Mouse (Mus musculus): ENCODE data around the gene Krtap26-1. TPM values are rescaled to one million over a fixed set of nuclear protein-coding genes. Genes with fewer than 3 reads are reported as not detected.

Krtap26-1 gene
- not detected for polyA plus RNA-seq (2017; shearing (Covaris generic))

DNA sequence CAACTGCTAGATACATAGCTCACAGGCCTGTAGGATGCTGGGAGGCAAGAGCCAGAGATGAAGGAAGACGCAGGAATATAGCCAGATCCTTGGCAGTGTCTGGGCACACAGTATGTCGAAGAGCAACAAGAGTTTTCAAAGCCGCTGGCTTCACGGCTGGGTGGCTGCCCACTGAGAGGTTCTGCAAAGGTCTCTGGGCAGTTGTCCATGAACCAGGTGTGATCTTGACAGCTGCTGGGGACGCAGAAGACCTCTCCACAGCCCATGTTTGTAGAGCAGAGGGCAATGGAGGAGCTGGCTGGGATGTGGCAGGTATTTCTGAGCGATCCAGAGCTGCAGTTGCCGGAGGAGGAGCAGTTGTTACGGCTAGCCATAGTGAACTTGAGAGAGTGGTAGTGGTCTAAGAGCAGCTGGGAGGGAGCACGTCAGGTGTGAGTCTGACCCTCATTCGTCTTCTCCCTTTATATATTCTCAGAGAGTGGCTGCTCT lies at the start of gene Krtap26-1:
Gene Krtap26-1 (minus strand): TSS at position 439 of the 489 bp plus-strand sequence.

DNA sequence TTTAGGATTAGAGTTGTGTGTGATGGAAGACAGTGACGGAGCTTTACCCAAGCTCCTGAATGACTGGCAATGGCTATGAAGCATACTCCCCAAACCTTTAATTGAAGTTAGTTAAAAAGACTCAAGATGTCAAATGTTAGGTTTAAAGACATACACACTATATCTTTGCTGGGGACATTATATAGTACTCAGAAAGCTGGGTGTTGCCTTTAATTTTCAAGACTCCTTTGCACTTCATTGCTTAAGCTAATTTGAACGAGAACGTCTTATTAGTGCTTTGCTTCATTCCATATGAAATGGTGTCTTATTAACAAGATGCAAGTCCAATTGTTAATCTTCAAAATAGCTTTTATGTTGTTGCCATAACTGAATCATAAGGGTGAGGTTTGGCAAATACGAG lies 24.0 kb upstream of the Krtap26-1 start, which contains the start of gene Krtap27-1:
Gene Krtap27-1 (minus strand): TSS at position 101 of the 400 bp plus-strand sequence.

DNA sequence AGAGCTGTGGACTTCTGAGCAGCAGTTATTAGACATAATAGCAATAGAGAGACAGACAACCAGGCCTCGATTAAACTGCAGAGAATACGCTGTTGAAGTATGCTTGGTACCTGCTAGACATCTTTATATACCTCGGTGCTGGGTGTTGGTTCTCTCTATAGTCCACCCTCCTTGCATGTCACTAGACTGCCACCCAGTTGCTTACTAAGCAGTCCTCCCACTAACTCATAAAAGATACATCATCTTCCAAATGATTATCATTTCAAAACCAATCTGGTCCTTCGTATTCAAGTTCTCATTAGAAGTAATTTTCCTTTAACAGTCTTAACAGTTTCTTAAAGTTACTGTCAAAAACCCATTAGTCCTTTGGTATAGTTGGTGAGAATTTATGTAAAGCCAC lies 20.0 kb downstream of the Krtap26-1 start, which contains the start of gene 2310079G19Rik:
Gene 2310079G19Rik (minus strand): TSS at position 101 of the 400 bp plus-strand sequence.

DNA sequence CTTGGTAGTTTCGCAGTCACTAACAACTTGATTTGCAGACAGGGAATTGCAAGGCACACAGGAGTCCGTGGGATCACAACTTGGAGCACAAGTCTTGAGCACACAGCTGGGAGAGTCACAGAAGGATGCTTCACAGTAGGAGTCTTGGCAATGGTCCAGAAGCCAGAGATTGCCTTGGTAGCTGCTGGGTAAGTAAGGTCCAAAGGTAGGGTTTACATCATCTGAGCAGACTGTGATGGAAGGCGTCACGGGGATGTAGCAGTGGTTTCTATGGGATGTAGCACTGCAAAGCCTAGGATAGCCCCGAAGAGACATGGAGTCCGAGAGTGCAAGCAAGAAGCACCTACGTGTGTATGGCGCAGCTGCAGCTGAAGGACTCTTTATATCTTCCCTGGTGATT lies 35.7 kb downstream of the Krtap26-1 start, which contains the start of gene Krtap24-1:
Gene Krtap24-1 (minus strand): TSS at position 358 of the 400 bp plus-strand sequence.

Other genes with a start within 250 kb of the Krtap26-1 start
- gene Cldn17, start 140.8 kb downstream of the Krtap26-1 start, polyA plus RNA-seq (2017; shearing (Covaris generic)), result not detected
- gene Cldn8, start 84.6 kb downstream of the Krtap26-1 start, polyA plus RNA-seq (2017; shearing (Covaris generic)), result not detected
- gene Krtap24-1, start 35.5 kb downstream of the Krtap26-1 start, polyA plus RNA-seq (2017; shearing (Covaris generic)), result not detected
- not detected for gene 2310079G19Rik, start 20.1 kb downstream of the Krtap26-1 start, polyA plus RNA-seq (2017; shearing (Covaris generic))
- not detected for gene Krtap27-1, start 23.9 kb upstream of the Krtap26-1 start, polyA plus RNA-seq (2017; shearing (Covaris generic))
- not detected for gene 2310061N02Rik, start 60.2 kb upstream of the Krtap26-1 start, polyA plus RNA-seq (2017; shearing (Covaris generic))
- not detected for gene Krtap13-1, start 81.1 kb upstream of the Krtap26-1 start, polyA plus RNA-seq (2017; shearing (Covaris generic))
- gene Krtap13, start 103.8 kb upstream of the Krtap26-1 start, polyA plus RNA-seq (2017; shearing (Covaris generic)), result not detected
- gene 2310034C09Rik, start 111.1 kb upstream of the Krtap26-1 start, polyA plus RNA-seq (2017; shearing (Covaris generic)), result not detected
- gene 2310057N15Rik, start 126.4 kb upstream of the Krtap26-1 start, polyA plus RNA-seq (2017; shearing (Covaris generic)), result not detected
- not detected for gene Gm5965, start 130.1 kb upstream of the Krtap26-1 start, polyA plus RNA-seq (2017; shearing (Covaris generic))
- gene Gm20741, start 164.4 kb upstream of the Krtap26-1 start, polyA plus RNA-seq (2017; shearing (Covaris generic)), result not detected
- not detected for gene Krtap15, start 172.4 kb upstream of the Krtap26-1 start, polyA plus RNA-seq (2017; shearing (Covaris generic))
- not detected for gene Krtap14, start 178.3 kb upstream of the Krtap26-1 start, polyA plus RNA-seq (2017; shearing (Covaris generic))
- gene Krtap19-1, start 221.6 kb upstream of the Krtap26-1 start, polyA plus RNA-seq (2017; shearing (Covaris generic)), result not detected
- gene Krtap19-2, start 226.5 kb upstream of the Krtap26-1 start, polyA plus RNA-seq (2017; shearing (Covaris generic)), result not detected
- not detected for gene Krtap19-3, start 230.2 kb upstream of the Krtap26-1 start, polyA plus RNA-seq (2017; shearing (Covaris generic))
- gene Krtap19-4, start 237.3 kb upstream of the Krtap26-1 start, polyA plus RNA-seq (2017; shearing (Covaris generic)), result not detected
- gene Krtap19-5, start 248.7 kb upstream of the Krtap26-1 start, polyA plus RNA-seq (2017; shearing (Covaris generic)), result not detected

Measured in naive thymus-derived CD4-positive, alpha-beta T cell, adult 5 months (primary cell).